Mouse (Mus musculus) layer of hippocampus, adult 9-10 months (tissue): ENCODE measurements around the gene Rftn1.

ENCODE experiments used
- DNase-seq: peaks from one replicate; pipeline ENCODE4 v3.0.0; 2022; ENCODE audit warnings: low spot score

The Rftn1 gene

DNA sequence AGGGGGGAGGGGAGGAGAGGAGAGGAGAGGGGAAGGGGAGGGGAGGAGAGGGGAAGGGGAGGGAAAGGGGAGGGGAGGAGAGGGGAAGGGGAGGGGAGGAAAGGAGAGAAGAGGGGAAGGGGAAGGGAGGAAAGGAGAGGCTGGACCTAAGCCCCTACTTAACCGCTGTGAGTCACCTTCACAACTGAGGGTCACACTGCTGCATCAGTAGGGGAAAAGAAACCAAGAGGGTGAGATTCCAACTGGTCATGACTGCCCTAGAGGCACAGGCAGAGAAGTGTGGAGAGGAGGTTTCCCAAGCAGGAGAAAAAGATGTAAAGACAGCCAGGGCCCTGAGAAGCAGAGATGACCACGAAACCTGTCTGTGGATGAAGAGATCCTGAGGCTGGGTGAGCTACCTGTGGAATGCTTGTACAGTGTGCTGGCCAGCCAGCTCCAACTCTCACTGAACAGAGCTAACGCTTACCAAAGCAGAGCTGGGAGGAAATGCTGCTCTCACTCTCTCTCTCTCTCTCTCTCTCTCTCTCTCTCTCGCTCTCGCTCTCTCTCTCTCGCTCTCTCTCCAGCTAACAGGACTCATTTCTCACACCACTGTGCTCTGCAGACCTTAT, 19.4 kb downstream of the Rftn1 start:
- DNase-seq = no peak

DNA sequence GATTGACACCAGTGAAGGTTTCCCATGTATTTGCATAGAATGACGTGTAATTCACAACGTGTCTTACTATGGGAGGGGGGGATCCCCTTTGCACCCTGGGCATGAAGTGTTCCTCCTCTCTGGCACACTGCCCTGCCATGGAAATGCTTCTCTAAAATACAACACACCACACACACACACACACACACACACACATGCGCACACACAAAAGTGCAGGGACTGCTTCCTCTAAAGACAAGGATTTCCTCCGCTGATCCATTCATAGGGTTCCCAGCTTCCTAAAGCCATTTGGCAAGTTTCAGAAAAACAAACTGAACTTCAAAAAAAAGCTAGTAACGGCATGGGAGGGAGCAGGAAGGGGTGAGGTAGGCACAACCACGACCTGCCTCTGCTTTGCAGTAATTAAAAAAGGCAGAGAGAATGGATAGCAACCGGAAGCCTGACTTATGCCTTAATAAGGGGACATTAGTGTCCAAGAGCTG, 20.5 kb downstream of the Rftn1 start:
- DNase-seq = no peak

DNA sequence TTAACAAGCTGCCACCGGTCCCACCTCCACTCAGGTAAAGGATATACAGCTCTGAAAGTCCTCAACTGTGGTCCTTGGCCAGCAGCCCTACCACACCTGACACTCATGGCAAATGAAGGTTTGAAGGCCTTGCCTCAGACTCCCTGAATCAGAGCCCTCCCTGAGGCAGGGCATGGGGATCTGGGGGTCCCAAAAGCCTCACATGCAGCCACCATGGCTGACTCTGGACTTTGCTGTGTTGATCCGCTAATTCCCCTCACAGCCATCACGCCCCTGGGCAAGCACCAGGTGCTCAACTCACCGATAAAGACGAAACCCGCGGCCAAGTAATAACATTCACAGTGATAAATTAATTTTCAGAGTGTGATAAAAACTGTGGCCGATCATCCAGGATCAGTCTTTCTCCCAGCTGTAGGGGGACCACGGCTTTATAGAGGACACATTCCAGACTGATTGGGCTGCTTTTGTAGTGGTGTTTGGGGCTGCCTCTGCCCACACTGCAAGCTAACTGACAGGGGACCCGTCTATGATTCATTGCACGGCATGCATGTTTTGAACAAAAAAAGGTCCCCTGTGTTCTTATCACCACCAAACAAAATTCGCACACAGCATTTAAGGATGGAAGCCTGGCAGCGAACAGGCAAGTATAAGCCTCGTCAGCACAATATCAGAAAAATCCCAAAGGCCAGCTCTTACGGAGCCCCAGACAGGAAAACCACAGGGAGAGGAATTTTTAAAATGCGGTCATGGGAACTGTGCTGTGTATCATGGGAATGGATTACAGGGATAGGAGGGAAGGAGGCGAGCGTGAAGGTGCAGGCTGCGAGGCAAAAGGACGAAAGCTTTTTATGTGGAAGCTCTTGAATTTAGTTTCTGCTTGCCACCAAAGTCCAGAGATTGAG, 29.3 kb downstream of the Rftn1 start:
- no peak for DNase-seq

DNA sequence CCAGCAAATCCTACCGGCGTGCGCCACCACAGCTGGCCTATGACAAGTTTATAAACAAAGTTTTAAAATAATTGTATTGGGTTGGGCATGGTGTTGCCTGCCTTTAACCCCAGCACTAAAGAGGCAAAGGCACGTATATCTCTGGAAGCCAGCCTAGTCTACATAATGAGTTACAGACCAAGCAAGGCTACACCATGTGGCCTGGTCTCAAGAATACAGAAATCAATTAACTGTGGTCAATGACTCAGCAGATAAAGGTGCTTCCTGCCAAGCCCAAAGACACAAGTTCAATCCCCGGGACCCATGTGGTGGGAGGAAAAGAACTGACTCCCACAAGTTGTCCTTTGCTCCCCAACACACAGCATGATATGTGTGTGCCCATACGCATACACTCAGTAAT, 30.1 kb downstream of the Rftn1 start:
- DNase-seq = no peak

DNA sequence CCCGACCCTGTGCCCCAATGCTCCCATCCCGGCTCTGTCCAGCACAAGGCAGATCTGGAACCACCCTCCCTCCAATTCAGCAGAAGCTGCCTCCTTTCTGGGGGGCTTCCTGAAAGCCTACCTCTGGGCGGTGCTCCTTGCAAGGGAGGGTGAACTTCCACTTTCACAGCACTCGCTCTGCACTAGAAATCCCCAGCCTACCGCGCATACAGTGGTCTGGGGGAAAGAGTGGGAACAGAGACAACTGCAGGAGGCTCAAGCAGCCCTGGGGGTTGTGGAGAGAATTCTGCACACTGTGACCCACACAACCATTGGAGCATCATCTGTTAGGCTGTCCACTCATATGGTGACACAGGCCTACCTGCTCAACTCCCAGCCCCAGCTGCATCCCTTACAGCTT, 30.7 kb downstream of the Rftn1 start:
- no peak for DNase-seq

DNA sequence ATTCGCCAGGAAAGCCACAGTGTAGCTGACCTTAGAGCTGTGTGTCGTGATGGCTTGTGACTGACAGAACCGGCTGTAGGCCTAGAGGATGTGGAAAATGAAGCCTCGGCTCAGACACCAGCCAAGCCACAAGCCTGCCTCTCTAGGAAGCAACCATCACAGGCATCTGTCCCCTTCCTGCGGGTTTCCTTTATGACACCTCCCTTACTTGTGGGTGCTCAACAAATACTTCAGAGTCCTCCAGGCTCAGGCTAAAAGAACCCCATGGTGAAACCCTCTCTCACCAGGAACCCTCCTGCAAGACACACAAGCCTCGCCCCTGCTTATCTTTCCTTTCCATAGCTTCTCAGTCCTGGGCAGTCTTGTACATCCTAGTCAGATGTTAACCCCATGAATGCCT, 31.9 kb downstream of the Rftn1 start:
- no peak for DNase-seq

DNA sequence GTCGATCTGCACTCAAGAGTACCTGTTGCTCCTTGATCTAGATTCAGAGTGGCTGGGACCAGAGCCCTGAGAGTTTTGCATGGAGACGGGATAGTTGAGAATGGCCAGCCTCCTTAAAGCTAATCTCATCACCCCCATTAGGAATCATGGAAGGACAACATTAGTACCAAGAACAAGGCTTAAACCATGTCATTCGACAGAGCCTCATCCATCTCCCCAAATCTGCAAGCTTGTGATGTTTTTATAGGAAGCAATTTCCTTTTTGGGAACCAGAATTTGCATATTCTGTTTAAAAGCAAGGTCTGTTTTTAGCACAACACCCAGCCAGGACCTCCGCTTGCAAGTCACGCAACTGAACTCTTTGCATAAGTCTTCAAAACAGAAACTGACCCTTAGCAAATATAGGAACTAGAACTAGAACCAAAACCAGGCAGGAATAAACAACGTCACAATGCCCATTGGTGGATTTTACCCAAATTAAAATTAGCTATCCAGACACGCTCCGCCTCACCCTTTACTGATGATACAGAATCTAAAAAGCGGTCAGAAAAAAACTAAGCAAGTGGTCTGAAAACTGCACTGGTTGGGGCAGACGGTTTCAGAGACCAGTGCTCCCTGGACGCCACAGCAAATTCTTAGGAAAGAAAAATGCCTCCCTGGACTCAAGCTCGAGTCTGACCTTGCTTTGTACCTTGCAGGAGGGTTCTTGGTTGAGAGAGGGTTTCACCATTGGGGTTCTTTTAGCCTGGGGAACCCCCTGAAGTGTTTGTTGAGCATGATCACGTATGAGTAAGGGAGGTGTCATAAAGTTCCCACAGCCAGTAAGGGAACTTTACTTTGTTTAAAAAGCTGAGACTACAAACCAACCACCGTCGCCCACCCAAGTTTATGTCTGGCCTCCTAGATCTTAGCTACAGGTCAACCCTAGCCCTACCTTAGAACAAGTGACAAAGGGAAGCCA, 33.0 kb downstream of the Rftn1 start:
- no peak for DNase-seq

DNA sequence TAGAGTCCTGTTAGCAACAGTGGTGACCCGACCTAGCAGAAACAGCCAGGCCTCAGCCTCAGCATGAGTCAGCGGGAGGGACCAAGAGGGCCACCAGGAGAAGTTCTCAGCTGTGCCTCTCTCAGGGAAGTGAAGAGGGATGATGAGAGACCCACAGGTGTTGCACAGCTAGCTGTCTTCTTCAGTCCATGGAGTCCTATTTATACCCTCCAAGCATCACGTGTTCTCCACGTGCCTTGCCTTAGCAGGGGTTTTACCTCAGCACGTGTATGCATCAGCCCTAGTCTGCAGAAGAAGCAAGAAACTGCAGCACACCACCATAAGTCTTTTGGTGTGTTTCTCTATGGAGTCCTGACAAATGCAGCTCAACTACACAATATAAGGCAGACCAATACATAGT, 38.4 kb downstream of the Rftn1 start:
- DNase-seq = no peak

DNA sequence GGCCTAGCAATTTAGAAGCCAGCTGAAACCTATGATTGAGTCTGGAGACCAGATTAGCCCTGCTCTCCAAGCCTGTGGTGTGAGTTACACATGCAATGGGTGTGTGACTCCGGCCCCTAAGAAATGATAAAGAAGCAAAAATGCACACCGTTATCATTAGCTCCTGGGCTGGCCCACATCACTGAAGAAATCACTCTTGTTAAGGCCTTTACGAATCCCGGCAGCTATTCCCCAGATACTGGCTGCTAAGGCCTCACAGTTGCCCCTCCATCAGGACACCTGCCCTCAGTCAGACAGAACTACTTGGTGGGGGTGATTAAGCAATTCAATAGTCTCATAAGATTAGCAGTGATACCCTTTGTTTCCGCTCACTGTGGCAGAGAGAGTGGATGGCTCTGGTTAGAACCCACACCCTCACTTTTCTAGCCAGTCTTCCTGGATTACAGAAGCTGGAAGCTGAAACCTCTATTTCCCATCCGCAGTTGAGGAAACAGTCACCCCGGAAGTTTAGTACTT, 39.2 kb downstream of the Rftn1 start:
- no peak for DNase-seq

DNA sequence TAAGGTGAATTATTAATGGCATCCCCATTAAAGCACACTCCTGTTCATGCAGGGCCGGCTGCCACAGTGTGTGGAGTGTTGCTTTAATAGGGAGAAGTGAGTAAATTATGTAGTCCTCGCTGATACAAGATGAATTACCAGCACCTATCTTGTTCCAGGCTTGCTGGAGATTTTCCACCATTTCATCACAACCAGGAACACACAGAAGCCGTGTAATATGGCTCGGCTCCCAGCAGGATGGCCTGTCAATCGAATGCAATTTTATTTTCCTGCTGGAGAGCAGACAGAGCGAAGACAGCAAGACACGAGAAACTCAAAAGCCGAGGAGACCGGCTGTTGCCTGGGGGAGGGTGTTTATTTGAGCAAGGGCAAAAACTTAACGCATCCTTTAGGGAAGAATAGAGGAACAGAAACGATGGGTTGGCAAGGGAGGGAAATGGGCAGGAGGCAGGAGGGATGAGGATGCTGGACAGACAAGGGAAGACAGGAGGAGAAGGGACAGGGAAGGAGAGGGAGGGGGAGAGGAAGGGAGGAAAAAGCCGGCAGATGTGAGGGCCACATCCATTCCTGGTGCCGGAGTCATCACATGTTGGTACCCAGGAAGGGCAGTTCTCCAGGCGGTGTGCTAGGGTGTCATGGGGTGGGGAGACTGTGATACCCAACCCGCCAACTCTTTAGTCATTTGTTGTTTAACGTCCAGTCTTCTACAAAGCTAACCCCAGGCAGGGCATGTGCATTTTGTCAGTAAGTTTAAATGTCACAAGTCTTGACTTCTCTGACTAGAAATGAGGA, 39.9 kb downstream of the Rftn1 start:
- DNase-seq = peak; percentile 44

DNA sequence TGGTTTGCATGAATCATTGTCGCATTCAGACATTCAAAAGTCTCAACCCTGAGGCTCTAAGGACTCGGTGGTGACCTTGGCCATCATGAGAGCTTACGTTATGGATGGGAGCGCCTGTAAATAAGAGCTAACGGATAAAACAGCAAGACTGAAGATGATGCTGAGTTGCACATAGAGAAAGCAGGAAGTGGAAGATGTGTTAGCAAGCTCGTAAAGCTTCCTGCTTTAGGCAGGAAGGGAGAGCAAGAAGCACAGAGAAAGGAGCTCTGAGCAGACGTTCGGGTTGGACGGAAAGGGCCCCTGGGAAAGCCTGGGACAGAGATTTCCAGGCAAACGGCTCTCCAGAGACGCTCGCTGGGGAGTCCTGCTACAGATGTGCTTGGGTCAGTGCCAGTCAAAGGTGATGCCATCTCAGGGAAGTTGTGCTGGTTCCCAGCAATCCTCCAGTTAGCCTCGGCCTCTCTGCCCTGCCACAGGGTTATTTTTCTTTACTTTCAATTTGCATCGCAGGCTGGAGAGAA, 40.7 kb downstream of the Rftn1 start:
- DNase-seq = no peak

DNA sequence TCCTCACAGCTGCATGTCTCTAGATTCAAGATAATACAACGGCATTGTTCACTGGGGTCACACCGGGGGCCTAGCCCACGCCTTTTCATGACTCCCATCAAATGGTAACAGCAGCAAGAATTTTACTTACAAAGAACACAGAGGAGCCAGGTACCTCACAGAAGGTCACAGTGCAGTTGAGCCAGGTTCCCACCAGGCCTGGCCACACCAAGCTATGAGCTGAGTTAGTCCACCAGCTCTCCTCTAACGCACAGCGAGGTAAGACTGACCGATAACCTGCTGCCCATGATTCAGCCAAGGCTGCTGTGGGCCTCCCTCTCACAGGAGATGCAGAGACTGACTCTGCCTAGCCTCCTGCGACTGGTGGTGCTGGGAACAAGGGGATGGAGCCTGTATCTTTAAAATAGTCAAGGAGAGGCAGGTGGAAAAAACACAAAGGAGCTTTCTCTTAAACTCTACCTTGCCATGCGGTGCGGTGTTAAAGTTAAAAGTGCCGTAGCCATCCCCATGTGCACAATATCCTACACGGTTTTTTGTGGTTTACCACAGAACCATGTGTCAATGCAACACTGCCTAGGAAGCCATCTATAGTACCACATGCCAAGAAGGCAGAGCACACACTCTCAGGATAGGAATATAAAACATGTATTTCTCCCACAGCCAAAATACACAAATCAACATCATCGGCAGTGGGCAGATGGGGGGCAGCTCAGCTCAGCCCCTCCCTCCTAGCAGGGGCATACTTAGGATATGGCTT, 42.5 kb downstream of the Rftn1 start:
- no peak for DNase-seq

DNA sequence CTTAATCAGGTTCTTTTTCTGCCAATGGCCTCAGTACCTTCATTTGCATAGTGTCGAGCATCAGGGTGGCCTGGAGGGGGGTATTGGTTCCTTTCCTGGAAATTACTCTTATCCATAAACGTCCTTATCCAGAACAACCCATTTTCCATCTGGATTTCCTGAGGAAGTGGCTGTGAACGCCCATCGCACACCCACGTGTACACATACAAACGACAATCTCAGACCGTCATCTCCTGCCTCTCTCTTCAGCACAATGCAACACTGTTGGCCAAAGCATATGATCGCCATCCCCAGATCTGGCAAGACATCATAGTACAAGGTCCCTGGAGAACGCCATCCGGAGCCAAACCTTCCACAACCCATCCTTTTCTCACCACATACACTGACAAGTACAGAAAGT, 47.1 kb downstream of the Rftn1 start:
- no peak for DNase-seq

DNA sequence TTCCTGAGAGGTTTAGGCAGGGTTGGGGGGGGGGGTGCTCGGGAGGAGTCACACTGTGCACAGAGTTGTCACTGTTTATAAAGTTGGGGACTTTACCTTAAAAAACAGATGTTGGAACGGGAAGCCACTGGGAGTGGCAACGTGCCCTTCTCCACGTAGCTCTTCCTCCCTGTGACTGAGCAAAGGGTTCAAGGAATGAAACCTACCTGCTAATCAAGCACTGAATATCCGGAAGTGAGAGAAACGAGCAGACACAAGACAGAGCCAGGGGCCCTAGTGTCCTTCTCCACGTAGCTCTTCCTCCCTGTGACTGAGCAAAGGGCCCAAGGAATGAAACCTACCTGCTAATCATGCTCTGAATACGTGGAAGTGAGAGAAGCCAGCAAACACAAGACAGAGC, 47.9 kb downstream of the Rftn1 start:
- DNase-seq = no peak

DNA sequence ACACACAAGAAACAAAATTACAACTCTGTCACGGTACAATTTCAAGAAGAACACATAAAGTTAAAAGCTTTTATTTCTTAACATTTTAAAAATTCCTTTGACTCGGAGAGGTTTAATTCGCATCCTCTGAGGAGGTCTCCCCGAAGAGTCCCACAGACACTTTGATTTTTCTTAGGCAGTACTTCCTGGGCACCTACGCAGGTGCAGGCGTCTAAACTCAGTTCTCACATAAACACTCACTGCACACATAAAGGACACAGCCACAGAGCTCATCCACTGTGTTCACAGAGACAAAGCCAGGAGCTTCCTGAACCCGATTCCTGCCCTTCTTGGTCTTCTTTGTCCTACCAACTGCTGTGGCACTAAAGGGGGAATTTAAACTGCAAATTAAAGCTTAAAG, 48.3 kb downstream of the Rftn1 start:
- DNase-seq = no peak

DNA sequence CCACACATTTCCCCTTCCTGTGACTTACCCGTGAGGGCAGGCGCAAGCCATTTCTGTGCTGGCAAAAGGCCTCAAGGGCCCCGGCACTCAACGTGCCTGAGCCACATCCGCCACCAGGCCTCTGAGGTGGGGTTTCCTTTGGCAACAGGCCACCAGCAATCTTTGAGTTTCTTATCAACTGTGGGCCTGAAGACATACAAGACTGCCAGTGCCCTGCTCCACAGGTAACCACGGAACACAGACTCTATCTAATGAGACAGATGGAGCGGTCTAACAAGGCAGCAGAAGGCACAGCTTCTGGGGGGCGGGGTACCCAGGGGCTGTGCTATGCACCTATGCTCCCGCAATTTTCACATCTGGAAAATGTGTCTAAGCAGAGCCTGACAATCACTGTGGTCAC, 54.4 kb downstream of the Rftn1 start:
- DNase-seq = no peak

DNA sequence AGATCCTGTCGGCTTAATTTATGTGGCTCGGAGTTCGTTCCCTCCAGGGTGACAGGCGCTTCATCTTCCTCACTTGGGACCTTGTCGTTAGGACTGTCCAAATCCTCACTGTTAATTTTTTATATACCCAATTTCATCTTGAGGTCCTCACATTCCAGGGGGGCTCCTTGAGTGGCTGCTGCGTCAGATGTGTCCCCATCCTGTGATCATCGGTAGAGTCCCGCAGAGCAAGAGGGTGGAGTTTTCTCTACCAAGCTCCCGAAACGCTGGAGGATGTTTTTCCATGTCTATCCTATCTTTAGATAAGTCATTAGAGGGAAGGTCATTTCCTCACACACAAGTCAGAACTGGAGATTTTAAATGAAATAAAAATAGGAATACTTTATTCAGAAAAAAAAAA, 55.0 kb downstream of the Rftn1 start:
- DNase-seq = no peak

DNA sequence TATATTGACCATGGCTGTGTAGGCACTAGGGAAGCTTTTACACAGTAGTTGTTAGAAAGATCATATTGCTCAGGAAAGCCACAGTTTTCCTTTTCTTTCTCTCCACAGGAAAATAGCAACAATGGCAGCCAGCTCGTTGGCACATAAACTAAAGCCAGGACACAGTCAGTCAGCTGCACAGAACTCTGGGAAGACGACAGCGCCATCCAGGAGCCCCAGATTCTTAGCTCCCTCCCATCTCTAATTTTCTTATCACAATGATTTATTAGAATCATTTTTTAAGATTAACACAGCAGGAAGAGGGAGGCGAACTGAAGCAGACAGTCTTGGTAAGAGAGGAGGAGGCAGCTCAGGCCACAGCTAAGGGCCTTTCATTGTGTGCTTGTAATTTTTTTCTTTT, 58.8 kb downstream of the Rftn1 start:
- no peak for DNase-seq

DNA sequence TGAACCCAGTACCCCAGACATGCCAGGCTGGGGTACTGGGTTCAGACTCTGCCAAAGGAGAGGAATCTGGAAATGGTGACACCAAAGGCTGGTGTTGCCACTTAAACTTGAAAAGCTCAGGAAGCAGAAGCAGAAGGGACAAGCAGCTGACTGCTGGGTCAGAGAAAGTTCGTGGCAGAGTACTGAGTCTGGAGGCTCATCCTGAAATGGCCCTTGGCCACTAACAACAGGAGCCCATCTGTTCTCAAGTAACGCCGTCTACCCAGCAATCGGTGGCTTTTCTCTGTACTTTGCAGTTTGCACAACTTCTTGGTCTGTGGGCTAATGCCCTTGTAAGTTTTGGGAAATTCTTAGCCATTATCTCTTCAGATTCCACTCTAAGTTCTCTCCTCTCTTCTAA, 60.1 kb downstream of the Rftn1 start:
- no peak for DNase-seq

DNA sequence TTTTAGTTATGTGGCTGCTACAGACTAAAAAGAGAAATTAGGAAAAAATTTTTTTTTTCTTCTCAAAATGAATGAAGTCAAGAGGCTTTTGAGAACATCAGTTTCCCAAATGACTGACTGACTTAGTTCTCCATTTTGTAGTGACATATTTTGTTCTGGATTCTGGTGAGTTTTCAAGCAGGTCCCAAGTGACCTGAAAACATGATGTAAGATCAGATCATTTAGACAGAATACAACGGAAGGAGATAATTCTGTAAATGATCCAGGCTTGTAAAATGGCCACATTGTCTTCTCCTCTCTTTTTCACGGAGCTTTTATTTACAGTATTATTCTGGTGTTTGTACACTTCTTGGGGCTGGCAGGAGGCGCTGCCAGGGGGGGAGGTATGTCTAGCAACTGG, 62.1 kb downstream of the Rftn1 start:
- no peak for DNase-seq
